Mouse (Mus musculus) inflammation-experienced regulatory T-cells, adult 16 weeks (primary cell): ENCODE results near the gene Tm4sf19. TPM values are rescaled to one million over a fixed set of nuclear protein-coding genes. Genes with fewer than 3 reads are reported as not detected.

Experiments
- polyA plus RNA-seq: library from polyadenylated mRNA; unstranded; fragments of 100-300 nt; shearing (Covaris generic); gene quantifications from one replicate; pipeline ENCODE4 v1.2.1, GENCODE M21; 2017

The Tm4sf19 gene
- not detected for polyA plus RNA-seq

GRCm38 (mm10) chr16:32400267-32400666, at the start of gene Tm4sf19:
Gene Tm4sf19 (plus strand): TSS chr16:32400506.

DNA sequence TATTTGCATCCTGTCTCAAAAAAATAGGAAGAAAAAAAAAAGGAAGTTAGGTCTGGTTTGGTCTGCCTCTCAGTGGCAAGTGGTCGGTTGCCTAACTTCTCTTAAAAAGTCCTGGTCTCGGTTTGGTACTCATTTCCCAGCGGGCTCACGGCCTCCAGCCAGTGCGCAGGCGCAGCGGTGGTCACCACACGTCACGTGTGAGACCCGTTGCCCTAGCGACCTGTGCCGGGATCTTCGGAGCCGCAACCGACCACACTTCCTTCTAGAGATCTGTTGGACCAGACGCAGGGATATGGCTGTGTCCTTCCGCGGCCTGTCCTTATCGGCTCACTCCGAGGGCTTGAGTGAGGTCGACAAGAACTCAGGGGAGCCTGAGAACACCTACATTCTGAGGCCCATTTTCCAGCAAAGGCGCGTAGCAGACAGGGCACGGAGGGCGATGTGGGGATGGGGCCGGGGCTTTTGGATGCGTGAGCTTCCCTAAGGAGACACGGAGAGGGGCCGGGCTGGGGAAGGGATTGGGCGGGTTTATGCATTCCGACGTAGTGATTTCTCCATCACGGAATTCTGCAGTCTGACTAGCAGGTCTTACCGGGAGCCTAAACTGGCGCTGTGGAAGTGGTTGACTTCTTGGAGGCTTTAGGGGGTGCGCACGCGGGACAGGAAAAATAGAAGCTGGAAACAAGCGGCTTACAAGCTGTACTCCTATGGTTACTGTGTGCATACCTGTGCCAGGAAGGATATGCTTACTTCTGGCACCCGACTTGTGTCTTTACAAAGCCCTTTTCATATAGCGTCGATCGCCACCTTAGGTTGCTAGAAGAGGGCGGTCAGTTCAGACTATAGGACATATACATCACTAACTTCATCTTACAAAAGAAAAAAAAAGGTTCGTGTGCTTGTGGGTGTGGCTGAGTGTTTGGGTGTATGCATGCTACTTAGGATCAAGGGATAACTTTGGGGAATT, 19.5 kb downstream of the Tm4sf19 start, which contains the start of gene Tctex1d2:
Gene Tctex1d2 (plus strand): TSS at position 186 of the 967 bp plus-strand sequence.

DNA sequence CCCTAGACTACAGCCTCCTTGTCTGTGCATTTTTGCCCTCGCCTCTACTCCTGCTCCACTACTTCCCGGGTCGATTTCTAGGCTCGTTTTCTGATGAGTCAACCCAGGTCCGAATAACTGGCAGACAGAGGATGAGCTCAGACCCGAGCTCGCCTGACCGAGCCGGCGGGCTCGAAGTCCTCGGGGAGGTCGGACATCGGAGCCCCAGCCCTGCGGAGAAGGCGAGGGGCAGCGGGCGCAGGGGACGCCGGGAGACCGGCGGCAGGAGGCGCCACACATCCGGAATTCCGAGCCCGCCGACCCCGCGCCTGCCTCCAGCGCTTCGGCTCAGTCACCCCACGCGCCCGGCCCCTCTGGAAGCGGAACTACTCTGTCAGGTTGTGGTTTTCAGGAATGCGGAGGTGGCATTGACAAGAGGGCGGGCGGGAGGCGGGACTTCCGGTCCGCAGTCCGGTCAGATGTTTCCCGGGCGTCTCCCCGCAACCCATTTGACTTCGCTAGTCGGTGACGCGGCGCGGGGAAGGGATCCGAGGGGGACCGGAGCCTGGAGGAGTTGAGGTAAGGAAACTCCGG, 30.3 kb downstream of the Tm4sf19 start, which contains the start of gene Pcyt1a:
Gene Pcyt1a (plus strand): TSS at position 448 of the 573 bp plus-strand sequence.

Other genes with a start within 250 kb of the Tm4sf19 start
- gene Nrros, start 234.9 kb upstream of the Tm4sf19 start, polyA plus RNA-seq, result 97.3 TPM
- gene Bex6, start 220.7 kb upstream of the Tm4sf19 start, polyA plus RNA-seq, result not detected
- gene Fbxo45, start 153.3 kb upstream of the Tm4sf19 start, polyA plus RNA-seq, result 3.0 TPM
- gene Wdr53, start 153.3 kb upstream of the Tm4sf19 start, polyA plus RNA-seq, result 22.0 TPM
- gene Smco1, start 129.0 kb upstream of the Tm4sf19 start, polyA plus RNA-seq, result not detected
- 20.1 TPM for gene Rnf168, start 123.0 kb upstream of the Tm4sf19 start, polyA plus RNA-seq
- gene Ubxn7, start 68.2 kb upstream of the Tm4sf19 start, polyA plus RNA-seq, result 37.2 TPM
- gene Tctex1d2, start 19.2 kb downstream of the Tm4sf19 start, polyA plus RNA-seq, result 4.2 TPM
- gene Pcyt1a, start 30.4 kb downstream of the Tm4sf19 start, polyA plus RNA-seq, result 17.4 TPM
- not detected for gene Slc51a, start 87.4 kb downstream of the Tm4sf19 start, polyA plus RNA-seq
- gene Zdhhc19, start 95.8 kb downstream of the Tm4sf19 start, polyA plus RNA-seq, result not detected
- gene Tfrc, start 208.4 kb downstream of the Tm4sf19 start, polyA plus RNA-seq, result 39.1 TPM
- 18.7 TPM for gene Tnk2, start 243.4 kb downstream of the Tm4sf19 start, polyA plus RNA-seq